ENCODE assay signal across 20 mouse cellular contexts in genomic region chr1:193421820-193422219, GRCm38 (mm10). TPM values are rescaled to one million over a fixed set of nuclear protein-coding genes. Genes with fewer than 3 reads are reported as not detected.
"Had no signal": no experiment of that assay in that cellular context is flagged by ENCODE, and none has a peak within 500 bp of the region (broad histone marks: within the 10 kb centered on the region; RNA-seq: fewer than 3 reads in every experiment).

No protein-coding gene starts in this region.

- ATAC-seq: liver, postnatal 0 days; lung, postnatal 0 days; midbrain, embryonic 15.5 days had no signal

- H3K27me3 ChIP-seq: limb, embryonic 15.5 days; midbrain, embryonic 15.5 days; stomach, embryonic 15.5 days had no signal

- H3K9ac ChIP-seq: limb, embryonic 12.5 days; limb, embryonic 15.5 days; liver, embryonic 14.5 days; liver, postnatal 0 days; lung, embryonic 14.5 days; midbrain, embryonic 12.5 days; midbrain, embryonic 15.5 days; neural tube, embryonic 13.5 days; stomach, embryonic 15.5 days had no signal

- H3K9me3 ChIP-seq: limb, embryonic 12.5 days; limb, embryonic 15.5 days; midbrain, embryonic 12.5 days; midbrain, embryonic 15.5 days; neural tube, embryonic 13.5 days; stomach, embryonic 15.5 days had no signal

- H3K4me2 ChIP-seq: limb, embryonic 12.5 days; limb, embryonic 15.5 days; liver, embryonic 11.5 days; lung, embryonic 14.5 days; midbrain, embryonic 12.5 days; midbrain, embryonic 15.5 days; neural tube, embryonic 13.5 days; stomach, embryonic 15.5 days had no signal

- H3K27ac ChIP-seq: kidney, postnatal 0 days; limb, embryonic 12.5 days; limb, embryonic 15.5 days; liver, embryonic 14.5 days; macrophage; midbrain, embryonic 15.5 days; neural tube, embryonic 13.5 days; stomach, embryonic 15.5 days had no signal

- H3K4me3 ChIP-seq: limb, embryonic 12.5 days; limb, embryonic 15.5 days; midbrain, embryonic 12.5 days; midbrain, embryonic 15.5 days; neural tube, embryonic 13.5 days; stomach, embryonic 15.5 days had no signal

- H3K36me3 ChIP-seq: limb, embryonic 12.5 days; limb, embryonic 15.5 days; midbrain, embryonic 12.5 days; midbrain, embryonic 15.5 days; neural tube, embryonic 13.5 days; stomach, embryonic 15.5 days had no signal

- DNase-seq: kidney, adult 2 months; kidney, postnatal 36 days; left cerebral cortex, postnatal 4 days; liver, postnatal 0 days; lung, embryonic 14.5 days; retina, postnatal 1 day; thymus, postnatal 25 days had no signal

RNA-seq across cellular contexts. Expression of gene Camk1g, which starts 51.7 kb away (rescaled TPM):
- total RNA-seq: megakaryocyte, adult 5-6 weeks; neutrophil, adult 5-6 weeks had no signal
- polyA plus RNA-seq: macrophage had no signal
